In the genomic region with DNA sequence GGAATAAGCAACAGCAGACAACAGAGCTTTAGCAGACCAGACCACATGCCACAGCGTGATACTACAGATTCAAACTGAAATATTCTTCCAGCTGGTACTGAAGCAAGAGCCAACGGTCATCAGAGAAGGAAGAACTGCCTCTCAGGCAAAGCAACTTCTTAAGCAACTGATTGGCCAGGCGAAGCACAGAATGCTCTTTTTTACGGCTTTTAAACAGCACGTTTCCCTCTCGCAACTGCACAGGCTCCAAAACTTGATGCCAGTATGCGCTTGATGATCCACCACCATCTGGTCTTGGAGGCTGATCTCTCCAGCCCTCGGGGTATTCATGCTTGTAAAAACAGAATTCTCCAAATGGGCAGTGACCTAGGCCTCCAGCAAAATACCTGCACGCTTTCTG, we compare ENCODE assay signal across 12 mouse cellular contexts. TPM values are rescaled to one million over a fixed set of nuclear protein-coding genes. Genes with fewer than 3 reads are reported as not detected.
A peak's percentile ranks its signal among the peaks of the same experiment; 100 is the strongest.
DNase-seq lines count a peak whose midpoint lies in the region; ATAC-seq and TF ChIP-seq lines count a peak whose summit lies in the region.
"Had no signal": no experiment of that assay in that cellular context is flagged by ENCODE, and none has a peak within 500 bp of the region (broad histone marks: within the 10 kb centered on the region; RNA-seq: fewer than 3 reads in every experiment).

No protein-coding gene starts in this region.

- H3K36me3 ChIP-seq in lung, embryonic 14.5 days (ENCODE audit: insufficient read depth), result no peaks in the 10 kb centered on the region
- H3K36me3 ChIP-seq in forebrain, embryonic 12.5 days (replicated peaks), result no peaks in the 10 kb centered on the region
- no peaks in the 10 kb centered on the region for H3K36me3 ChIP-seq in limb, embryonic 10.5 days
- no peaks in the 10 kb centered on the region for H3K36me3 ChIP-seq in stomach, embryonic 15.5 days

- peaks cover 5% of the 10 kb centered on the region; the same call in 1 of the 2 replicates for H3K27me3 ChIP-seq in lung, embryonic 14.5 days (ENCODE audit: insufficient read depth, low read length)
- H3K27me3 ChIP-seq in forebrain, embryonic 12.5 days, result no peaks in the 10 kb centered on the region
- H3K27me3 ChIP-seq in limb, embryonic 10.5 days (ENCODE audit: low read depth, poor library complexity, severe bottlenecking), result 0 out of 2 replicates have a peak, but pooled peaks cover 4% of the 10 kb centered on the region
- no peaks in the 10 kb centered on the region for H3K27me3 ChIP-seq in stomach, embryonic 15.5 days (replicated peaks)

- no peak for TF ChIP-seq CTCF in lung, embryonic 14.5 days (IDR thresholded peaks at IDR 0.05; ENCODE audit: low read depth)

- no peaks in the 10 kb centered on the region for H3K9me3 ChIP-seq in lung, embryonic 14.5 days (ENCODE audit: low read depth, low read length)
- peaks cover 15% of the 10 kb centered on the region for H3K9me3 ChIP-seq in forebrain, embryonic 12.5 days
- H3K9me3 ChIP-seq in limb, embryonic 10.5 days (replicated peaks), result peaks cover 4% of the 10 kb centered on the region; the same call in 1 of the 2 replicates
- H3K9me3 ChIP-seq in stomach, embryonic 15.5 days, result no peaks in the 10 kb centered on the region

- DNase-seq in lung, embryonic 14.5 days, result no peak
- DNase-seq in lung, postnatal 14 days, result no peak
- no peak for DNase-seq in limb, embryonic 10.5 days (ENCODE audit: low spot score)
- no peak for DNase-seq in kidney, adult 8-10 months
- DNase-seq: cerebellum, adult 9-11 months had no signal

- no peak for ATAC-seq in lung, embryonic 14.5 days (ENCODE audit: insufficient read depth)
- ATAC-seq in forebrain, embryonic 12.5 days (ENCODE audit: low FRiP score), result no peak
- ATAC-seq in stomach, embryonic 15.5 days (ENCODE audit: insufficient read depth, low FRiP score, low read depth), result no peak
- no peak for ATAC-seq in erythroid progenitor cell, adult 5-6 weeks (replicated peaks; ENCODE audit: low FRiP score, poor library complexity, severe bottlenecking)

- H3K9ac ChIP-seq in lung, embryonic 14.5 days, result no peak overlapping the region
- peak overlapping the region; percentile 83 for H3K9ac ChIP-seq in forebrain, embryonic 12.5 days
- H3K9ac ChIP-seq in stomach, embryonic 15.5 days, result no peak overlapping the region

- 84% methylated on average over 9 of the region's 9 CpGs for WGBS in lung, embryonic 14.5 days
- 42% methylated on average over 9 of the region's 9 CpGs for WGBS in forebrain, embryonic 12.5 days
- 88% methylated on average over 9 of the region's 9 CpGs for WGBS in limb, embryonic 10.5 days
- WGBS in stomach, embryonic 15.5 days, result 81% methylated on average over 9 of the region's 9 CpGs

- H3K4me3 ChIP-seq in lung, embryonic 14.5 days (ENCODE audit: low read depth, low read length), result peak overlapping the region; percentile 61; the same call in 1 of the 2 replicates
- H3K4me3 ChIP-seq in forebrain, embryonic 12.5 days (replicated peaks), result peak overlapping the region; percentile 68
- H3K4me3 ChIP-seq in limb, embryonic 10.5 days, result peak overlapping the region; percentile 73; the same call in 1 of the 2 replicates
- no peak overlapping the region for H3K4me3 ChIP-seq in stomach, embryonic 15.5 days (replicated peaks)

- no peaks in the 10 kb centered on the region for H3K4me1 ChIP-seq in lung, embryonic 14.5 days (ENCODE audit: insufficient read depth)
- H3K4me1 ChIP-seq in forebrain, embryonic 12.5 days, result 0 out of 2 replicates have a peak, but pooled peaks cover 3% of the 10 kb centered on the region
- peaks cover 8% of the 10 kb centered on the region for H3K4me1 ChIP-seq in limb, embryonic 10.5 days
- H3K4me1 ChIP-seq in stomach, embryonic 15.5 days, result peaks cover 6% of the 10 kb centered on the region

- peak overlapping the region; percentile 70 for H3K4me2 ChIP-seq in lung, embryonic 14.5 days
- H3K4me2 ChIP-seq in forebrain, embryonic 12.5 days, result peak overlapping the region; percentile 66
- peak overlapping the region; percentile 59 for H3K4me2 ChIP-seq in stomach, embryonic 15.5 days

- no peak overlapping the region for H3K27ac ChIP-seq in lung, embryonic 14.5 days (ENCODE audit: low read depth)
- H3K27ac ChIP-seq in forebrain, embryonic 12.5 days, result peak overlapping the region; percentile 97
- no peak overlapping the region for H3K27ac ChIP-seq in limb, embryonic 10.5 days
- H3K27ac ChIP-seq in stomach, embryonic 15.5 days, result no peak overlapping the region

RNA-seq across cellular contexts. Expression of a gene that starts 1.6 kb away (rescaled TPM):
- 4.6 and 5.1 TPM in 2 replicates for polyA plus RNA-seq in lung, embryonic 14.5 days (2014; fragmentation: Nextera tagmentation; extraction: Ambion mirVana)
- 25.1 and 25.5 TPM in 2 replicates for polyA plus RNA-seq in forebrain, embryonic 12.5 days (2016; fragmentation: Nextera tagmentation; extraction: Ambion mirVana)
- polyA plus RNA-seq in limb, embryonic 10.5 days (2016; fragmentation: Nextera tagmentation; extraction: Ambion mirVana), result 6.9 and 9.1 TPM in 2 replicates
- polyA plus RNA-seq in stomach, embryonic 15.5 days (2015; fragmentation: Nextera tagmentation; extraction: Ambion mirVana), result 4.6 and 5.3 TPM in 2 replicates
- not detected in 2 replicates for total RNA-seq in erythroid progenitor cell, adult 5-6 weeks (2015; ENCODE audit: low replicate concordance)
- total RNA-seq in erythroid progenitor cell, adult 5-6 weeks (2017; ENCODE audit: low replicate concordance), result not detected in 2 replicates
- total RNA-seq: neutrophil, adult 5-6 weeks had no signal

RNA-seq across cellular contexts. Expression of a gene that starts 41.5 kb away (rescaled TPM):
- 2.1 and 2.5 TPM in 2 replicates for polyA plus RNA-seq in lung, embryonic 14.5 days (2014; fragmentation: Nextera tagmentation; extraction: Ambion mirVana)
- 22.3 and 30.3 TPM in 2 replicates for polyA plus RNA-seq in forebrain, embryonic 12.5 days (2016; fragmentation: Nextera tagmentation; extraction: Ambion mirVana)
- 4.2 and 4.3 TPM in 2 replicates for polyA plus RNA-seq in limb, embryonic 10.5 days (2016; fragmentation: Nextera tagmentation; extraction: Ambion mirVana)
- 1.1 and 1.4 TPM in 2 replicates for polyA plus RNA-seq in stomach, embryonic 15.5 days (2015; fragmentation: Nextera tagmentation; extraction: Ambion mirVana)
- not detected in 2 replicates for total RNA-seq in erythroid progenitor cell, adult 5-6 weeks (2015; ENCODE audit: low replicate concordance)
- total RNA-seq in erythroid progenitor cell, adult 5-6 weeks (2017; ENCODE audit: low replicate concordance), result not detected in 2 replicates
- total RNA-seq: granulocyte monocyte progenitor cell, adult 5-6 weeks; liver, adult 2 months; neutrophil, adult 5-6 weeks had no signal
- polyA plus RNA-seq: liver, adult 2 months; testis, adult 2 months had no signal

RNA-seq across cellular contexts. Expression of a gene that starts 46.0 kb away (rescaled TPM):
- 38.2 and 39.8 TPM in 2 replicates for polyA plus RNA-seq in lung, embryonic 14.5 days (2014; fragmentation: Nextera tagmentation; extraction: Ambion mirVana)
- polyA plus RNA-seq in forebrain, embryonic 12.5 days (2016; fragmentation: Nextera tagmentation; extraction: Ambion mirVana), result 82.2 and 91.4 TPM in 2 replicates
- 61.9 and 63.5 TPM in 2 replicates for polyA plus RNA-seq in limb, embryonic 10.5 days (2016; fragmentation: Nextera tagmentation; extraction: Ambion mirVana)
- polyA plus RNA-seq in stomach, embryonic 15.5 days (2015; fragmentation: Nextera tagmentation; extraction: Ambion mirVana), result 22.6 and 23.6 TPM in 2 replicates
- not detected in 2 replicates for total RNA-seq in erythroid progenitor cell, adult 5-6 weeks (2015; ENCODE audit: low replicate concordance)
- total RNA-seq in erythroid progenitor cell, adult 5-6 weeks (2017; ENCODE audit: low replicate concordance), result not detected in 2 replicates
- total RNA-seq: neutrophil, adult 5-6 weeks had no signal
